Mouse (Mus musculus): Measurements from ENCODE around the gene Hamp2.
A peak's percentile ranks its signal among the peaks of the same experiment; 100 is the strongest.
"Not testable (repeated sequence)": the region's sequence is repeated elsewhere in the genome, so short reads cannot be mapped to it uniquely, and the experiment has no call there.

Hamp2 gene

GRCm38 (mm10) chr7:30924581-30924980 is at the start of gene Hamp2:
Gene Hamp2 (minus strand): TSS chr7:30924681.
- not testable (repeated sequence) for DNase-seq

GRCm38 (mm10) chr7:30973501-30974289 is 49.2 kb upstream of the Hamp2 start, which contains the start of gene Fam187b:
Gene Fam187b (plus strand): TSS chr7:30973790.
- DNase-seq, result peak; percentile 73

DNA sequence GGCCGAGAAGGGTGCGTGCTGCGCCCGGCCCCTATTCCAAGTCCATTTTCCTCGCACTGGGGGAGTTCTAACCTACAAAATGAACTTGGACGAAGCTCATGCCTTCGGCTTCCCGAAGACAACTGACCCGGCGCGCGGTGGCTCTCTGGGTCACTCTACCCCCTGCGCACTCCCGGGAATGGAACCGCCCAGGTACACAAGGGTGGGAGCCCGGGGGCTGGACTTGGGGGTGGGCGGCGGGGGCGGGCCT is 48.7 kb upstream of the Hamp2 start, which contains the start of gene Lsr:
Gene Lsr, minus strand, starts transcription at position 214 of the 250 bp plus-strand sequence.
- DNase-seq, result no peak

GRCm38 (mm10) chr7:30972426-30973250 is 48.2 kb upstream of the Hamp2 start:
- no peak for DNase-seq

GRCm38 (mm10) chr7:30971901-30972300 is 47.4 kb upstream of the Hamp2 start:
- no peak for DNase-seq

- no peak for DNase-seq
Measured at GRCm38 (mm10) chr7:30969174-30969573, 44.7 kb upstream of the Hamp2 start.

GRCm38 (mm10) chr7:30968611-30969010 is 44.1 kb upstream of the Hamp2 start:
- no peak for DNase-seq

DNA sequence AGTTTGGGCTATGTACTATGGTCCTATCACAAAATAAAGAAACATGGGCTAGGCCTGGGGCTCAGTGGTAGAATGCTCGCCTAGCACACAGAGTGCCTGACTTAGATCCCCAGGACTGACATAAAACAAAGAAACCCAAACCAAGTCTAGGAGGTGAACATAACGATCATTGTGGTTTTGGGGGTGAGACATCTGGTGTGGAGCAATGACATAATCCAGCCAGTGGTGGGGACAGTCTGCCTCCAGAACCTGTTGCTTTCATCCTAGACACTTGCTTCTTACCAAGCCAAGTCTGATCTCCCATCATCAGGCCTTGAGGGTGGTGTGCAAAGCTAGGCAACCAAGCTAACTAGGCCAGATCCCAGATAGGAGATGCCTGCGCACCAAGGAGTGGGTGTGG is 42.2 kb upstream of the Hamp2 start:
- DNase-seq, result no peak

DNA sequence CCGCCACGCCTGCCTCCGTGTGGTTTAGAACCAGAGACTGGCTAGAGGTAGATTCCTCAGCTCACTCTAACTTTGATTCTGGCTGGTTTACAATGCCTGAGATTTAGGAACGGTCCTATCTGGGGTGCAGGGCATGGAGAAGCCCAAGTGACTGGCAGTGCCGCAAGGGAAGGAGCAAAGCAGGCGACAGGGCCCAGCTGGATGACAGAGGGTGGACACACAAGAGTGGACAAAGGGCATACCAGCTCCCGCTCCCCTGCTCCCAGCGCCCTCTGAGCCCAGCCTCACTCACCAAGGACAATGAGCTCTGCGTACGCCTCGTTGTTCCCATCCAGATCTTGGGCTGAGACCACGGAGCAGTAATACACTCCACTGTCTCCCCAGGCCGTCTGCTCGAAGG is 41.2 kb upstream of the Hamp2 start:
- no peak for DNase-seq

DNA sequence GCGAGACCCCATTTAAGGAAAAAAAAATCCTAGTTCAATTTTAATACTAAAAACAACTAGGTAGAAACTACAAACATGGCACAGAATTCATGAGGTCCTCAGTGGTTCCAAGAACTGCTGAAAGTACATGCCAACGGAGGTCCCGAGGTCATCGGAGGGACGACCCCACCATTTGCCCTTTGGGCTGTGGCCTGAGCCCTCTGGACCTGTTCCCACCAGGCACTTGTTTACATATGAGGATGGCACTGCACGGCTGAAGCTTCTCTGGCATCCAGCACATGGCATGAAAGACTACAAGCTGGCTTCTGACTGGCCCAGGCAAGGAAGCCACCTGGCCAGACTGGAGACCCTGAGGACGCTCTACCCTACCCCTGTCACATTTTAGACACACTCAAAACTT is 39.9 kb upstream of the Hamp2 start:
- no peak for DNase-seq

GRCm38 (mm10) chr7:30962862-30963261 is 38.4 kb upstream of the Hamp2 start:
- no peak for DNase-seq

DNA sequence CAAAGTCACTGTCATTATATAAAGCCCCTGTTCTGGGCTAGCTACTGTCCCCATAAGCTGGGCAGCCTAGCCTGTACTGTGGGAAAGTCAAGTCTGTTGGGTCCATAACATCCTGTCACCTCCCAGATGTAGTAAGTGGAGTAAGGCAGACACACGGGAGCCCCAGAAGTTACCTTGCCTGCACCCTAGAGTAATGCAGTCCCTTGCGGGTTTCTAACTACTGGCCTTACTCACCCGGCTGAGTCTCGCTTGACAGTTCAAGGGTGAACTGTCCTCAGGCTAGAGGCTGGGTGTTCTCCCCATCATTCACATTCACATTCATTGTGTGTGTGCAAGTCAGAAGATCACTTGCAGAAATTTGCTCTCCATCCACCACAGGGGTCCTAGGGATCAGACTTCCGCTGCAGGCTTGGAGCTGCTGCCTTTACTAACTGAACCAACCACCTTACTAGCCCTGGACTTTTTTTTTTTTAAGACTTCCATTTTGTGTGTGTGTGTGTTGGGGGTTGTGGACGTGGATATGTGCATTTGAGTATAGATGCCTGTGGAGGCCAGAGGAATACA is 35.4 kb upstream of the Hamp2 start:
- no peak for DNase-seq

DNA sequence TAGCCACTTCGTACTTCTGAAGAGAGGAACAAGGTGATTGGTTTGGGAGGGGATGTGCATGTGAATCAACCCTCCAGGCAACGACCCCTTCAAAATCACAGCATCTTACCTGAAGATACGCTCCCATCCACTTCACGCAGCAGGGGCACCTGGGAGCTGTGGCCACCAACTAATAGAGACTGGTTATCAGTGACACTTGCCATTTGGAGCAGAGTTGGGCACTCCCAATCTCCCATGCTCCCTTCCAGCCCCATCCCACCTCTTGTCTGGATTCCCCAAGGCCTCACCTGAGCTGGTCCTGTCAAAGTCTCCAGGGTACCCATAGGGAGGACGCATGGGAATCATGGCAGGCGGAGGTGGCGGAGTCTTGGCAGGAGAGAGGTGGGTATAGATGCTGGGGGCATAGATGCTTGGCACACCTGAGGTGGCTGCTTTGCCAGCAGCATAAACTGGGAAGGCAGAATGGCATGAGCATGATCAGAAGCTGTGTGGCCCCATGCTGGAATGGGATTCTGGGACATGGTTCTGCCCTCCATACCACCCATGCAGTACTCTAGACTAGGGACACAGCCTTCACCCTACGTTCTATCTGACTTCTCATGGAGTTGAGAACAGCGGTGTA is 34.5 kb upstream of the Hamp2 start:
- DNase-seq, result no peak

- DNase-seq, result peak; percentile 51
Measured at GRCm38 (mm10) chr7:30958109-30958865, 33.8 kb upstream of the Hamp2 start.

DNA sequence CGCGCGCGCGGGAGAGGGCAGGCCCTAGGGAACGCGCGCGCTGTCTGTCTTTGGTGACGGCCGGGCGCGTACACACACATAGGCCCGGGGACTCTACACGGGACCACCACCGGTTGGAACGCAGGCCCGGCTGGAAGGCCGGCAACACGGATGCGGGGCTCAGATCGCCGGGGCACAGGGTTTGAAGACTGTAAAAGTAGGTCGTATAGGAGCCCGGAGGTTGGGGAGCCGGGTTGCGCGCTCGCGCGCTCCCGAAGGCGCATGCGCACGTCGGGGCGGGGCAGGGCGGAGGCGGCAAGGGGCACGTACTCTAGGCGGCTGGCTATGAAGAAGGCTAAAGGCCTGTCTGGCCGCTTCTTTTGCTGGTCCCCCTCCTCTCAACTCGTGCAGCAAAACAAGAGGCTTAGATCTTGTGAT is 32.9 kb upstream of the Hamp2 start:
- peak; percentile 94 for DNase-seq

DNA sequence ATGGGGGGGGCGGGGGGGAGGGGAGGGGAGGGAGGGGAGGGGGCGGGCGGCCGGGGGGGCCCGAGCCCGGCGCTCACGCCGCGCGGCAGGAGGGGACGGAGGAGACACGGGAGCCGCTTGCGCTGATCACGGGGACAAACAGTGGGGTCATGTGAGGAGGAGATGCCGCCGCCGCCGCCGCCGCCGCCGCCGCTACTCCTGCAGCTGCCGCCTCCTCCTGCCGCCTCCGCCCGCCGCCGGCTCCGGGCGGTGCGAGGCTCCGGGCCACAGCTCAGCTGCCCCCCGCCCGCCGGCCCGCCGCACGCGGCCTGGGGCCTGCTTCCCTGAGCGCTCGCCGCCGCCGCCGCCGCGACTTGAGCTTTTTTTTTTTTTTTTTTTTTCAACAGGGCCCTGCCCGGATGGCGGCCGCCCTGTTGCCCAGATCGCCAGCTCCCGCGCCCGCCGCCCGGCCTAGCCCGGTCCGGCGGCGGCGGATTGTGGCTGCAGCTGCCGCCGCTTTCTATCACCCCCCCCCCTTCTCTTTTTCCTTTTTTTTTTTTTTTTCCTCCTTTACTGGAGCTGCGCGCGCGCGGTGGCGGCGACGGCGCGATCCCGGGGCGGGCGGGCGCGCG is 32.4 kb upstream of the Hamp2 start, which contains the start of gene Usf2:
Gene Usf2, minus strand, starts transcription at position 48 of the 611 bp plus-strand sequence.
- DNase-seq, result peak; percentile 79

DNA sequence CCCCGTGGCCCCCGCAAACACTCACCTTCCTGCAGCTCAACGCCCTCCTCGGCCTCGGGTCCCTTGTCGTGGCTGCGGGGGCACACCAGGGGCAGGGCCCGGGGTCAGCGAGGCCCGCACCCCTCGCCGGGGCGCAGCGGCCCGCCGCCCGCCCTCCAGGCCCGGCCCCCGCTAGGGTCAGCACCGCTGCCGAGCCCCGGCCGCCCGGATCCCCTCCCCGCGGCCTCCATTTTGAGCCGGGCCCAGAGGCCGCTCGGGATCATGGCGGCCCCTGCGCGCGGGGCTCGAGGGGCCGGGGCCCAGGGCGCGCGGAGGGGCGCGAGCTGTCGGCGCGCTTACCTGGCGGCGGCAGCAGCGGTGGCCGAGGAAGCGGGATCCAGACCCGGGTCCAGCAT is 31.9 kb upstream of the Hamp2 start:
- DNase-seq, result no peak

- peak; percentile 92 for DNase-seq
Measured at GRCm38 (mm10) chr7:30955584-30956356, 31.3 kb upstream of the Hamp2 start.

GRCm38 (mm10) chr7:30954971-30955520 is 30.6 kb upstream of the Hamp2 start:
- no peak for DNase-seq

GRCm38 (mm10) chr7:30954036-30954435 is 29.6 kb upstream of the Hamp2 start:
- DNase-seq, result no peak

DNA sequence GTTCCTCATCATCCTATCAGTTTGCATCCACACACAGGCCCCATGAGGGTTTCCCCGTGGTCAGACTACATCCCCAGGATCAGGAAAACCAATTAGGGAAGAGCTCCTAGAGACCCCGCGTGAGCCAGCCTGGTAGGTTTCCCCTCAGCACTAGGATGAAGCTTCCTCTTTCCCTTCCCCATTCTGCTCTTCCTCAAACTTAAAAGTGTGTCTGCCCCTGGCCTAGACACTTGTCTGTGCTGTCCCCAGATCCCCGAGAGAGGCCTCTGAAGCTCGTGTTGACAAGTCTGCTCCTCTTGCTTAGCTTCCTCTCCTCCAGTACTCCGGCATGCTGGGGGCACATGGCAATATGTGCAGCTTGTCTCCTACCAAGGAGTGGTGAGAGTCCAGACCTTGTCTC is 29.0 kb upstream of the Hamp2 start:
- no peak for DNase-seq
